Mouse (Mus musculus) erythroid progenitor cell, adult 5-6 weeks (primary cell): ENCODE results near the gene Adgrl3. TPM values are rescaled to one million over a fixed set of nuclear protein-coding genes. Genes with fewer than 3 reads are reported as not detected.

Experiments used
- ATAC-seq: replicated peaks from 2 replicates; pipeline ENCODE4 v1.8.0; 2016; ENCODE audit warnings: moderate number of reproducible peaks, mild to moderate bottlenecking, moderate TSS enrichment, inconsistent platforms; ENCODE audit not compliant: poor library complexity, low FRiP score, severe bottlenecking
- total RNA-seq, 2 experiments: library from RNA; stranded (forward) in 1 of 2; stranded (reverse) in 1 of 2; fragments of 150-400 nt in 1 of 2; fragments of 186-747, 209-891 nt in 1 of 2; gene quantifications; 2 replicates each; pipeline versions ENCODE4 v1.2.3 to v1.2.4; 2015 to 2017; ENCODE audit warnings: low replicate concordance in 2 of 2

Gene Adgrl3
- total RNA-seq, 2 experiments from 2014 or later: not detected

GRCm38 (mm10) chr5:81757093-81757725 is 737.3 kb downstream of the Adgrl3 start:
- no peak for ATAC-seq

- no peak for ATAC-seq
Observed at GRCm38 (mm10) chr5:81776234-81776633, 756.3 kb downstream of the Adgrl3 start.

DNA sequence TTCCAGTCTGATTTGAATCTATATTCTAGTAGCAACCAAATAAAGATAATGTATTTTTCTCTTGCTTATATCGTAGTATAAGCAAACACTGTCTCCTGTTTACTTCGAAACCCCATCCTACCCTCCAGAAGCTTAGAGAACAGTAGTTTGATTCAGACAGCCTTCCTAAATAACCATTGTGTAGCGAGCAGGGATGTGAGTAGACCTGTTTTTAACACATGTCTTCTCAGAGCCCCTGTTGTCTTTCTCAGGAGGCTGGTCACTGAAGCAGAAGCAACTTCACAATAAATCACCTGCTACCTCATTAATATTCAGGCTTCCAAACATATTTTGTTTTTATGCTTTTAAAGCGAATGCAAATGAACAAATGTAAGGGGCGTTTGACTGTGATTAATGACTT is 756.8 kb downstream of the Adgrl3 start:
- ATAC-seq: no peak

GRCm38 (mm10) chr5:81784770-81785169 is 764.8 kb downstream of the Adgrl3 start:
- no peak for ATAC-seq

GRCm38 (mm10) chr5:81790710-81791109 is 770.8 kb downstream of the Adgrl3 start:
- ATAC-seq: no peak

DNA sequence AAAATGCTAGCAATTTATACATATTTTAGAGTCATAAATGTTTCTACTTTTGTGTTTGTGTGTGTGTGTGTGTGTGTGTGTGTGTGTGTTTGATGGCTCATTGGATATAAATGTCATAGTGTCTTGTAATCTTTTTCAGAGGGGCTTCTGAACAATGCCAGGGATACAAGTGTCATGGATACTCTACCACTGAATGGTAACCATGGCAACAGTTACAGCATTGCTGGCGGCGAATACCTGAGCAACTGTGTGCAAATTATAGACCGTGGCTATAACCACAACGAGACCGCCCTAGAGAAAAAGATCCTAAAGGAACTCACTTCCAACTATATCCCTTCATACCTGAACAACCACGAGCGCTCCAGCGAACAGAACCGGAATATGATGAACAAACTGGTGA is 774.2 kb downstream of the Adgrl3 start:
- no peak for ATAC-seq

DNA sequence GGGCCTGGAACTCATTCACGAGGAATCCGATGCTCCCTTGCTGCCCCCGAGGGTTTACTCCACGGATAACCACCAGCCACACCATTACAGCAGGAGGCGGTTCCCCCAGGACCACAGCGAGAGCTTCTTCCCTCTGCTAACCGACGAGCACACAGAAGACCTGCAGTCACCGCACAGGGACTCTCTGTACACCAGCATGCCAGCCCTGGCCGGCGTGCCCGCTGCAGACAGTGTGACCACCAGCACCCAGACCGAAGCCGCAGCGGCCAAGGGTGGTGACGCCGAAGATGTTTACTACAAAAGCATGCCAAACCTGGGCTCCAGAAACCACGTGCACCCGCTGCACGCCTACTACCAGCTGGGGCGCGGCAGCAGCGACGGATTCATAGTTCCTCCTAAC is 774.7 kb downstream of the Adgrl3 start:
- ATAC-seq: no peak

GRCm38 (mm10) chr5:81796128-81796527 is 776.2 kb downstream of the Adgrl3 start:
- no peak for ATAC-seq

DNA sequence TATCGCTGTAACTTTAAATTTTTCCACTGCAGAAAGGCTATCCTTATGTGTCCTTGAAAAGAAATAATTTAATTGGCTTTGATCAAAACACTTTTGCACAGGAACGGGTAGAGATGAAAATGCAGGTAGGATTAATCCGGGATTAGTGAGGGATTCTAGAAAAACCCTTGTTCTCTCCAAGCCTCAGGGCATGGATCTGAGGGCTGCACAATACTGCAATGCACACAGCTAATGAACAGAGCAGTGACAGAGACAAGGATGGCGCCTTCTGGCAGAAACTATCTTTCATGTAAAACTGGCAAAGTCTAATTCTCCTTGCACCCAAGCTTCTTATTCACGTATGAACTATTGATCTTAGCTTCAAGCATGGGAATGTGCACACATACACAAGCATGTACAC is 791.0 kb downstream of the Adgrl3 start:
- ATAC-seq: no peak

GRCm38 (mm10) chr5:81832076-81832475 is 812.1 kb downstream of the Adgrl3 start:
- no peak for ATAC-seq

GRCm38 (mm10) chr5:81832679-81833078 is 812.7 kb downstream of the Adgrl3 start:
- no peak for ATAC-seq

GRCm38 (mm10) chr5:81837860-81838259 is 817.9 kb downstream of the Adgrl3 start:
- no peak for ATAC-seq

DNA sequence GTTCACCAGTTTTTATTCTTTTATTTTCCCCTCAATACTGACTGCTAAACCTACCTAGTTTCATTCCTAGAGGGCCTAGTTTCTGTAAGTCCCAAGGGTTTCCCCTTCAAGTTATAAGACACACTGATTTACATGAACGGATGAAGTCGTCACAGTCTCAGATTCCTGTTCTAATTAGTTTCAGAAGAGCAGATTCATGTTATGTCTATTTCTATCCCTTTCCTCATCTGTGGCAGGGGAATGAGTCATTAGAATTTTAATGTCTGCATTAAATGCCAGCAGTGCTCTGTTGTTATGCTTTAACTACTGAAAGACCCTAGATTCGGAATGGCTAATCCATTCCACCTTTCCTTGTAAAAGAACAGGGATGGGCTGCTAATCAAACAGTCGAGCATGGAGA is 823.9 kb downstream of the Adgrl3 start:
- ATAC-seq: no peak

DNA sequence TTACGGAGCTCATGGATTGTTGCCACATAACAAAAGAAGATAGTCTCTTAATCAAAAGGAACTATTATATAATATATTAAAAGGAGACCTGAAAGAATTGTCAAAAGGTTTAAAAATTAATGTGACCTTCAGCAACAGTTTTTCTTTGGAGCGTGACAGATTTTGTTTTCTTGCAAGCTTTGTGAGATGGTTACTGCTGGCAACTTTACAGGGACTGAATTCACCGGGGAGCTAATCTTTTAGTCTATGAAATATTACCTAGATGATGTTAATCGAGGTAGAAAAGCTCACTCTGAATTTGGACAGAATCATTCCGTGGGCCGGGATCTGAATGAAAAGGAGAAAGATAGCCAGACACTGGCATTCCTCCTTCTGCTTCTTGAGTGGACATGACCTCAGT is 850.4 kb downstream of the Adgrl3 start:
- ATAC-seq: no peak
